In genomic region chr13:53535781-53536425, GRCm38 (mm10) we compare ENCODE assay signal across 26 mouse cellular contexts.
"Had no signal": no experiment of that assay in that cellular context is flagged by ENCODE, and none has a peak within 500 bp of the region (broad histone marks: within the 10 kb centered on the region; RNA-seq: fewer than 3 reads in every experiment).

No protein-coding gene starts in this region.

- DNase-seq: gastrocnemius, postnatal 14 days; gastrocnemius, postnatal 36 days; heart, adult 11 months; heart, adult 2 months; heart, postnatal 14 days; heart, postnatal 36 days; kidney, adult 11 months; kidney, adult 2 months; kidney, adult 9 months; kidney, postnatal 14 days; kidney, postnatal 36 days; layer of hippocampus, adult 9-11 months; layer of hippocampus, postnatal 36 days; left cerebral cortex, postnatal 4 days had no signal

- ATAC-seq: hindbrain, postnatal 0 days; intestine, embryonic 16.5 days; liver, embryonic 12.5 days had no signal

- H3K36me3 ChIP-seq: heart, embryonic 13.5 days; heart, embryonic 15.5 days; hindbrain, embryonic 13.5 days; hindbrain, embryonic 15.5 days; kidney, embryonic 15.5 days; limb, embryonic 13.5 days; limb, embryonic 15.5 days; liver, embryonic 12.5 days had no signal

- H3K4me3 ChIP-seq: heart, adult 2 months; heart, embryonic 13.5 days; heart, embryonic 15.5 days; hindbrain, embryonic 13.5 days; hindbrain, embryonic 15.5 days; kidney, embryonic 15.5 days; limb, embryonic 13.5 days; limb, embryonic 15.5 days; liver, embryonic 12.5 days had no signal

- H3K4me2 ChIP-seq: heart, embryonic 11.5 days; heart, embryonic 13.5 days; heart, embryonic 15.5 days; hindbrain, embryonic 13.5 days; hindbrain, embryonic 15.5 days; kidney, embryonic 15.5 days; limb, embryonic 13.5 days; limb, embryonic 15.5 days; liver, embryonic 12.5 days had no signal

- H3K27me3 ChIP-seq: heart, embryonic 13.5 days; heart, embryonic 15.5 days; hindbrain, embryonic 15.5 days had no signal

- H3K4me1 ChIP-seq: heart, embryonic 13.5 days; heart, embryonic 15.5 days; hindbrain, embryonic 15.5 days; liver, embryonic 12.5 days had no signal

- H3K9me3 ChIP-seq: heart, embryonic 13.5 days; heart, embryonic 15.5 days; hindbrain, embryonic 13.5 days; hindbrain, embryonic 15.5 days; kidney, embryonic 15.5 days; limb, embryonic 13.5 days; limb, embryonic 15.5 days; liver, embryonic 12.5 days had no signal

- H3K9ac ChIP-seq: heart, embryonic 13.5 days; heart, embryonic 15.5 days; hindbrain, embryonic 13.5 days; hindbrain, embryonic 15.5 days; kidney, embryonic 15.5 days; limb, embryonic 13.5 days; limb, embryonic 15.5 days; liver, embryonic 12.5 days had no signal

- H3K27ac ChIP-seq: heart, adult 2 months; heart, embryonic 13.5 days; heart, embryonic 15.5 days; hindbrain, embryonic 13.5 days; hindbrain, embryonic 15.5 days; hindbrain, postnatal 0 days; kidney, embryonic 15.5 days; kidney, postnatal 0 days; limb, embryonic 13.5 days; limb, embryonic 15.5 days; liver, embryonic 12.5 days had no signal
